In genomic region chr4:83323201-83323903, GRCm38 (mm10) we compare ENCODE assay signal across 8 mouse cellular contexts. TPM values are rescaled to one million over a fixed set of nuclear protein-coding genes. Genes with fewer than 3 reads are reported as not detected.
DNase-seq lines count a peak whose midpoint lies in the region; ATAC-seq and TF ChIP-seq lines count a peak whose summit lies in the region.

No protein-coding gene starts in this region.

- peaks cover 6% of the 10 kb centered on the region; the same call in 1 of the 2 replicates for H3K27me3 ChIP-seq in intestine, embryonic 14.5 days (replicated peaks; ENCODE audit: control insufficient read depth, insufficient read depth, low read length)
- peaks cover 26% of the 10 kb centered on the region for H3K27me3 ChIP-seq in limb, embryonic 10.5 days (ENCODE audit: low read depth, poor library complexity, severe bottlenecking)
- peaks cover 35% of the 10 kb centered on the region for H3K27me3 ChIP-seq in midbrain, embryonic 10.5 days (ENCODE audit: low read depth, poor library complexity, severe bottlenecking)

- peak overlapping the region; percentile 49 for H3K9ac ChIP-seq in intestine, embryonic 14.5 days (ENCODE audit: low read length)

- peak; percentile 68 for DNase-seq in adipocyte (ENCODE audit: low spot score)
- peak; percentile 80 for DNase-seq in gastrocnemius, postnatal 25 days
- DNase-seq in intestine, embryonic 14.5 days (ENCODE audit: low spot score), result peak; percentile 86
- DNase-seq in limb, embryonic 10.5 days (ENCODE audit: low spot score), result peak; percentile 88
- DNase-seq in midbrain, embryonic 10.5 days (ENCODE audit: low spot score), result peak; percentile 84
- DNase-seq in right cerebral cortex, postnatal 4 days, result peak; percentile 63
- peak; percentile 65 to 80 for DNase-seq in urinary bladder, postnatal 4 days (ENCODE audit: low spot score in 2 of 2)

- TF ChIP-seq POLR2A in cortical plate, adult 2 months (IDR thresholded peaks at IDR 0.05; ENCODE audit: extremely low read depth, insufficient read depth, low read length), result no peak

- no peaks in the 10 kb centered on the region for H3K9me3 ChIP-seq in intestine, embryonic 14.5 days (ENCODE audit: control insufficient read depth, low read length)
- no peaks in the 10 kb centered on the region for H3K9me3 ChIP-seq in limb, embryonic 10.5 days (replicated peaks)
- no peaks in the 10 kb centered on the region for H3K9me3 ChIP-seq in midbrain, embryonic 10.5 days (replicated peaks)

- H3K4me2 ChIP-seq in intestine, embryonic 14.5 days (ENCODE audit: low read length), result peak overlapping the region; percentile 81

- peak overlapping the region; percentile 47 for H3K4me3 ChIP-seq in cortical plate, adult 2 months (ENCODE audit: insufficient read depth, low read length)
- H3K4me3 ChIP-seq in intestine, embryonic 14.5 days (ENCODE audit: low read depth, low read length), result peak overlapping the region; percentile 55
- H3K4me3 ChIP-seq in limb, embryonic 10.5 days, result peak overlapping the region; percentile 90
- H3K4me3 ChIP-seq in midbrain, embryonic 10.5 days, result peak overlapping the region; percentile 72

- no peaks in the 10 kb centered on the region for H3K36me3 ChIP-seq in intestine, embryonic 14.5 days (ENCODE audit: control insufficient read depth, insufficient read depth, low read length)
- H3K36me3 ChIP-seq in limb, embryonic 10.5 days, result no peaks in the 10 kb centered on the region
- H3K36me3 ChIP-seq in midbrain, embryonic 10.5 days, result no peaks in the 10 kb centered on the region

- 0 out of 2 replicates have a peak, but pooled peaks cover 2% of the 10 kb centered on the region for H3K4me1 ChIP-seq in cortical plate, adult 2 months (ENCODE audit: control insufficient read depth, insufficient read depth, low read length)
- H3K4me1 ChIP-seq in intestine, embryonic 14.5 days (replicated peaks; ENCODE audit: control insufficient read depth, insufficient read depth, low read length), result 0 out of 2 replicates have a peak, but pooled peaks cover 8% of the 10 kb centered on the region
- peaks cover 28% of the 10 kb centered on the region for H3K4me1 ChIP-seq in limb, embryonic 10.5 days
- peaks cover 19% of the 10 kb centered on the region for H3K4me1 ChIP-seq in midbrain, embryonic 10.5 days

- ATAC-seq in intestine, embryonic 14.5 days (replicated peaks; ENCODE audit: low FRiP score, low TSS enrichment, low read depth), result peak; percentile 82

- WGBS in intestine, embryonic 14.5 days, result 3% methylated on average over 48 of the region's 48 CpGs
- WGBS in limb, embryonic 10.5 days, result 2% methylated on average over 48 of the region's 48 CpGs
- WGBS in midbrain, embryonic 10.5 days, result 3% methylated on average over 48 of the region's 48 CpGs

- H3K27ac ChIP-seq in cortical plate, adult 2 months (ENCODE audit: insufficient read depth, low read length), result peak overlapping the region; percentile 76
- H3K27ac ChIP-seq in intestine, embryonic 14.5 days (ENCODE audit: low read depth), result no peak overlapping the region
- peak overlapping the region; percentile 87 for H3K27ac ChIP-seq in limb, embryonic 10.5 days
- peak overlapping the region; percentile 78 for H3K27ac ChIP-seq in midbrain, embryonic 10.5 days (replicated peaks)

- no peak for TF ChIP-seq CTCF in cortical plate, adult 2 months (IDR thresholded peaks at IDR 0.05; ENCODE audit: extremely low read depth, insufficient read depth, low read length)

RNA-seq across cellular contexts. Expression of gene Ttc39b, which starts 0.7 kb away (rescaled TPM):
- polyA plus RNA-seq in cortical plate, adult 2 months (2012; rRNA removed), result 19.6 and 20.8 TPM in 2 replicates
- total RNA-seq in gastrocnemius, postnatal 25 days (2021), result 1 to 10 TPM; 3.7 to 5.8 TPM
- 3.2 and 3.4 TPM in 2 replicates for polyA plus RNA-seq in intestine, embryonic 14.5 days (2014; fragmentation: Nextera tagmentation; extraction: Ambion mirVana)
- 1.4 and 2.1 TPM in 2 replicates for polyA plus RNA-seq in limb, embryonic 10.5 days (2016; fragmentation: Nextera tagmentation; extraction: Ambion mirVana)
- polyA plus RNA-seq in midbrain, embryonic 10.5 days (2016; fragmentation: Nextera tagmentation; extraction: Ambion mirVana), result 1.8 and 2.6 TPM in 2 replicates
